Mouse (Mus musculus): ENCODE results near the gene Sptan1.

- TF ChIP-seq TAL1 (IDR thresholded peaks at IDR 0.05; ENCODE audit: low read length) = no peak
- no peak for TF ChIP-seq GATA1 (IDR thresholded peaks at IDR 0.05; ENCODE audit: low read length)
Observed at GRCm38 (mm10) chr2:29948896-29949295, 16.5 kb upstream of the Sptan1 start.
